Mouse (Mus musculus): Measurements from ENCODE around the gene Pdzrn3. TPM values are rescaled to one million over a fixed set of nuclear protein-coding genes. Genes with fewer than 3 reads are reported as not detected.

Gene Pdzrn3
- polyA plus RNA-seq, 1 experiment from 2014 or later = 8.2 TPM

GRCm38 (mm10) chr6:101340051-101340450 lies 37.6 kb downstream of the Pdzrn3 start:
- Histone ChIP-seq H3K9ac (ENCODE audit: low read length) (no peak overlapping the region), H3K36me3 (ENCODE audit: control insufficient read depth, insufficient read depth, low read length) (no peaks in the 10 kb centered on the region), H3K4me2 (ENCODE audit: low read depth, low read length) (no peak overlapping the region), H3K9me3 (ENCODE audit: control insufficient read depth, low read length) (no peaks in the 10 kb centered on the region), H3K4me3 (ENCODE audit: low read length) (no peak overlapping the region), H3K4me1 (replicated peaks; ENCODE audit: control insufficient read depth, insufficient read depth, low read length) (peaks cover 30% of the 10 kb centered on the region), H3K27me3 (ENCODE audit: control insufficient read depth, insufficient read depth, low read depth, low read length) (no peaks in the 10 kb centered on the region), H3K27ac (ENCODE audit: low read length) (no peak overlapping the region)
- ATAC-seq (ENCODE audit: low read depth) = no peak
- 88% methylated on average over 7 of the region's 7 CpGs for WGBS

- no peak overlapping the region for H3K27ac ChIP-seq (ENCODE audit: low read length)
- ATAC-seq (ENCODE audit: low read depth) = no peak
- no peaks in the 10 kb centered on the region for H3K36me3 ChIP-seq (ENCODE audit: control insufficient read depth, insufficient read depth, low read length)
- no peaks in the 10 kb centered on the region for H3K9me3 ChIP-seq (ENCODE audit: control insufficient read depth, low read length)
- H3K4me2 ChIP-seq (ENCODE audit: low read depth, low read length) = no peak overlapping the region
- no peak overlapping the region for H3K9ac ChIP-seq (ENCODE audit: low read length)
- peaks cover 44% of the 10 kb centered on the region for H3K4me1 ChIP-seq (replicated peaks; ENCODE audit: control insufficient read depth, insufficient read depth, low read length)
- 47% methylated on average over 10 of the region's 10 CpGs for WGBS
- no peak overlapping the region for H3K4me3 ChIP-seq (ENCODE audit: low read length)
- H3K27me3 ChIP-seq (ENCODE audit: control insufficient read depth, insufficient read depth, low read depth, low read length) = no peaks in the 10 kb centered on the region
Observed at GRCm38 (mm10) chr6:101337842-101338528, 39.7 kb downstream of the Pdzrn3 start.

- H3K27me3 ChIP-seq (ENCODE audit: control insufficient read depth, insufficient read depth, low read depth, low read length) = no peaks in the 10 kb centered on the region
- H3K9ac ChIP-seq (ENCODE audit: low read length) = no peak overlapping the region
- peaks cover 53% of the 10 kb centered on the region for H3K4me1 ChIP-seq (replicated peaks; ENCODE audit: control insufficient read depth, insufficient read depth, low read length)
- WGBS = 84% methylated on average over 10 of the region's 10 CpGs
- H3K27ac ChIP-seq (ENCODE audit: low read length) = no peak overlapping the region
- H3K4me2 ChIP-seq (ENCODE audit: low read depth, low read length) = no peak overlapping the region
- H3K36me3 ChIP-seq (ENCODE audit: control insufficient read depth, insufficient read depth, low read length) = no peaks in the 10 kb centered on the region
- ATAC-seq (ENCODE audit: low read depth) = no peak
- no peaks in the 10 kb centered on the region for H3K9me3 ChIP-seq (ENCODE audit: control insufficient read depth, low read length)
- no peak overlapping the region for H3K4me3 ChIP-seq (ENCODE audit: low read length)
Observed at GRCm38 (mm10) chr6:101336660-101337059, 41.0 kb downstream of the Pdzrn3 start.

GRCm38 (mm10) chr6:101335744-101336143 lies 42.0 kb downstream of the Pdzrn3 start:
- Histone ChIP-seq H3K9ac (ENCODE audit: low read length) (no peak overlapping the region), H3K9me3 (ENCODE audit: control insufficient read depth, low read length) (no peaks in the 10 kb centered on the region), H3K4me2 (ENCODE audit: low read depth, low read length) (no peak overlapping the region), H3K4me3 (ENCODE audit: low read length) (no peak overlapping the region), H3K4me1 (replicated peaks; ENCODE audit: control insufficient read depth, insufficient read depth, low read length) (peaks cover 60% of the 10 kb centered on the region), H3K27me3 (ENCODE audit: control insufficient read depth, insufficient read depth, low read depth, low read length) (no peaks in the 10 kb centered on the region), H3K27ac (ENCODE audit: low read length) (no peak overlapping the region), H3K36me3 (ENCODE audit: control insufficient read depth, insufficient read depth, low read length) (no peaks in the 10 kb centered on the region)
- WGBS = 65% methylated on average over 1 of the region's 1 CpGs
- no peak for ATAC-seq (ENCODE audit: low read depth)

GRCm38 (mm10) chr6:101334495-101334894 lies 43.2 kb downstream of the Pdzrn3 start:
- WGBS = 34% methylated on average over 3 of the region's 3 CpGs
- no peak overlapping the region for H3K27ac ChIP-seq (ENCODE audit: low read length)
- H3K4me1 ChIP-seq (replicated peaks; ENCODE audit: control insufficient read depth, insufficient read depth, low read length) = peaks cover 68% of the 10 kb centered on the region

GRCm38 (mm10) chr6:101330392-101330791 lies 47.3 kb downstream of the Pdzrn3 start:
- ATAC-seq (ENCODE audit: low read depth) = peak; percentile 37
- WGBS = 27% methylated on average over 5 of the region's 5 CpGs
- H3K9ac ChIP-seq (ENCODE audit: low read length) = no peak overlapping the region

More at GRCm38 (mm10) chr6:101334495-101334894, 43.2 kb downstream of the Pdzrn3 start:
- Histone ChIP-seq H3K27me3 (ENCODE audit: control insufficient read depth, insufficient read depth, low read depth, low read length) (no peaks in the 10 kb centered on the region), H3K4me3 (ENCODE audit: low read length) (no peak overlapping the region), H3K9me3 (ENCODE audit: control insufficient read depth, low read length) (no peaks in the 10 kb centered on the region), H3K9ac (ENCODE audit: low read length) (no peak overlapping the region), H3K36me3 (ENCODE audit: control insufficient read depth, insufficient read depth, low read length) (no peaks in the 10 kb centered on the region), H3K4me2 (ENCODE audit: low read depth, low read length) (no peak overlapping the region)
- peak; percentile 47; the same call in 1 of the 2 replicates for ATAC-seq (ENCODE audit: low read depth)

GRCm38 (mm10) chr6:101329499-101329898 lies 48.2 kb downstream of the Pdzrn3 start:
- no peak overlapping the region for H3K9ac ChIP-seq (ENCODE audit: low read length)
- no peak overlapping the region for H3K4me2 ChIP-seq (ENCODE audit: low read depth, low read length)
- 0 out of 2 replicates have a peak overlapping the region, but pooled peaks have one; percentile 18 for H3K27ac ChIP-seq (ENCODE audit: low read length)
- WGBS = 34% methylated on average over 6 of the region's 6 CpGs
- H3K4me3 ChIP-seq (ENCODE audit: low read length) = no peak overlapping the region
- H3K27me3 ChIP-seq (ENCODE audit: control insufficient read depth, insufficient read depth, low read depth, low read length) = no peaks in the 10 kb centered on the region
- no peaks in the 10 kb centered on the region for H3K9me3 ChIP-seq (ENCODE audit: control insufficient read depth, low read length)
- no peaks in the 10 kb centered on the region for H3K36me3 ChIP-seq (ENCODE audit: control insufficient read depth, insufficient read depth, low read length)
- ATAC-seq (ENCODE audit: low read depth) = peak; percentile 36; the same call in 1 of the 2 replicates
- H3K4me1 ChIP-seq (replicated peaks; ENCODE audit: control insufficient read depth, insufficient read depth, low read length) = peaks cover 51% of the 10 kb centered on the region

More at GRCm38 (mm10) chr6:101330392-101330791, 47.3 kb downstream of the Pdzrn3 start:
- Histone ChIP-seq H3K9me3 (ENCODE audit: control insufficient read depth, low read length) (no peaks in the 10 kb centered on the region), H3K27ac (ENCODE audit: low read length) (no peak overlapping the region), H3K4me1 (replicated peaks; ENCODE audit: control insufficient read depth, insufficient read depth, low read length) (peaks cover 60% of the 10 kb centered on the region), H3K4me3 (ENCODE audit: low read length) (no peak overlapping the region), H3K36me3 (ENCODE audit: control insufficient read depth, insufficient read depth, low read length) (no peaks in the 10 kb centered on the region), H3K27me3 (ENCODE audit: control insufficient read depth, insufficient read depth, low read depth, low read length) (no peaks in the 10 kb centered on the region), H3K4me2 (ENCODE audit: low read depth, low read length) (no peak overlapping the region)

GRCm38 (mm10) chr6:101328514-101328913 lies 49.2 kb downstream of the Pdzrn3 start:
- no peak overlapping the region for H3K9ac ChIP-seq (ENCODE audit: low read length)
- H3K4me3 ChIP-seq (ENCODE audit: low read length) = no peak overlapping the region
- 0 out of 2 replicates have a peak, but pooled peaks have one; percentile 19 for ATAC-seq (ENCODE audit: low read depth)
- H3K36me3 ChIP-seq (ENCODE audit: control insufficient read depth, insufficient read depth, low read length) = no peaks in the 10 kb centered on the region
- H3K27ac ChIP-seq (ENCODE audit: low read length) = no peak overlapping the region
- peak overlapping the region; percentile 1; the same call in 1 of the 2 replicates for H3K4me2 ChIP-seq (ENCODE audit: low read depth, low read length)
- WGBS = 31% methylated on average over 5 of the region's 6 CpGs
- H3K9me3 ChIP-seq (ENCODE audit: control insufficient read depth, low read length) = no peaks in the 10 kb centered on the region
- no peaks in the 10 kb centered on the region for H3K27me3 ChIP-seq (ENCODE audit: control insufficient read depth, insufficient read depth, low read depth, low read length)
- peaks cover 42% of the 10 kb centered on the region for H3K4me1 ChIP-seq (replicated peaks; ENCODE audit: control insufficient read depth, insufficient read depth, low read length)

- no peaks in the 10 kb centered on the region for H3K36me3 ChIP-seq (ENCODE audit: control insufficient read depth, insufficient read depth, low read length)
- no peaks in the 10 kb centered on the region for H3K9me3 ChIP-seq (ENCODE audit: control insufficient read depth, low read length)
- H3K27ac ChIP-seq (ENCODE audit: low read length) = no peak overlapping the region
- WGBS = 66% methylated on average over 5 of the region's 5 CpGs
- ATAC-seq (ENCODE audit: low read depth) = no peak
- peaks cover 38% of the 10 kb centered on the region for H3K4me1 ChIP-seq (replicated peaks; ENCODE audit: control insufficient read depth, insufficient read depth, low read length)
- no peaks in the 10 kb centered on the region for H3K27me3 ChIP-seq (ENCODE audit: control insufficient read depth, insufficient read depth, low read depth, low read length)
- H3K9ac ChIP-seq (ENCODE audit: low read length) = no peak overlapping the region
- no peak overlapping the region for H3K4me2 ChIP-seq (ENCODE audit: low read depth, low read length)
- no peak overlapping the region for H3K4me3 ChIP-seq (ENCODE audit: low read length)
Observed at GRCm38 (mm10) chr6:101327741-101328140, 50.0 kb downstream of the Pdzrn3 start.

Data from lung, embryonic 16.5 days (tissue).